Mouse (Mus musculus): ENCODE measurements around the gene Fgg. TPM values are rescaled to one million over a fixed set of nuclear protein-coding genes. Genes with fewer than 3 reads are reported as not detected.

Fgg gene
- total RNA-seq, 1 experiment = 0.45 TPM

DNA sequence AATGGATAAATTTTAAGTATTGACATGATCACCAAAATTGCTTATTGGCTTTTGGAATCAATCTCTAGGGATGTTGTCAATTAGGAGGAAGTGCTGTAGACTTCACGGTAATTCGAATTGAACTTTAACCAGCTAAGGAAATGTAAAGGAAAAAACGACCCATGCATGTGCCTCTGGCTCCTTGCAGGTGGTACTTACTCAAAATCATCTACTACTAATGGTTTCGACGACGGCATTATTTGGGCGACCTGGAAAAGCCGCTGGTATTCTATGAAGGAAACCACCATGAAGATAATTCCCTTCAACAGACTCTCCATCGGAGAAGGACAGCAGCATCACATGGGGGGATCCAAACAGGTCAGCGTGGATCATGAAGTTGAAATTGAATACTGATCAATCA is 6.4 kb downstream of the Fgg start:
- Histone ChIP-seq H3K9me3 (ENCODE audit: control insufficient read depth, insufficient read depth, low read depth, low read length) (no peaks in the 10 kb centered on the region), H3K27ac (ENCODE audit: insufficient read depth, low read depth, low read length, poor library complexity, severe bottlenecking) (no peak overlapping the region), H3K9ac (ENCODE audit: insufficient read depth, low read depth, low read length, poor library complexity, severe bottlenecking) (no peak overlapping the region), H3K36me3 (ENCODE audit: control insufficient read depth, insufficient read depth, low read length, poor library complexity, severe bottlenecking) (no peaks in the 10 kb centered on the region), H3K4me3 (ENCODE audit: insufficient read depth in 1 of 2, low read depth in 1 of 2, low read length in 2 of 2, poor library complexity in 1 of 2, severe bottlenecking in 1 of 2) (no peak overlapping the region), H3K4me1 (ENCODE audit: control insufficient read depth in 2 of 2, insufficient read depth in 2 of 2, low read length in 2 of 2, poor library complexity in 1 of 2) (no peaks in the 10 kb centered on the region)
- TF ChIP-seq ZNF384 (IDR thresholded peaks at IDR 0.05; ENCODE audit: low read depth, low read length) (no peak), HCFC1 (IDR thresholded peaks at IDR 0.05; ENCODE audit: borderline replicate concordance, insufficient read depth, low read length) (no peak), ZC3H11A (IDR thresholded peaks at IDR 0.05; ENCODE audit: borderline replicate concordance, low read depth, low read length) (no peak), CHD2 (IDR thresholded peaks at IDR 0.05; ENCODE audit: low read depth, low read length) (no peak), MAFK (IDR thresholded peaks at IDR 0.05; ENCODE audit: insufficient read depth, low read depth, low read length) (no peak)
- in situ Hi-C loops (cut with MboI; ENCODE audit: low sequenced_read_pairs in 2 of 2, unreplicated experiment in 2 of 2) = no loop called here
- no peak for DNase-seq (ENCODE audit: low read depth, low spot score)

DNA sequence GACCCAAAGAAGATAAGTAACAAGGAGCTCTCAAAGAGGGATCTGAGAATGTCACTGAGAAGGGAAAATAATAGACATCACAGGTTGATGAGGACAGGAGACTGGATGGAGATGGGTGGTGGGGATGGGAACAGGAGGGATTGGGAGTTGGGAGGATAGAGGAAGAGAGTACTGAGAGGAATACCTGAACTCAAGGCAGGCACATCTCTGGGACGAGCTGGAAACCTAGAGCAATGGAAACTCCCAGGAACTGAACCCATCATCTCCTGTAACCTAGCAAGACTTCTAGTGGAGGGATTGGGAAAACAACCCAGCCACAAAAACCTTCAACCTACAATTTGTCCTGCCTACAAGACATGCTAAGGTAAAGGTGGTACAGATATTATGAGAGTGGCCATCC is 8.7 kb downstream of the Fgg start:
- no peak for TF ChIP-seq HCFC1 (IDR thresholded peaks at IDR 0.05; ENCODE audit: borderline replicate concordance, insufficient read depth, low read length)
- TF ChIP-seq ZC3H11A (IDR thresholded peaks at IDR 0.05; ENCODE audit: borderline replicate concordance, low read depth, low read length) = no peak
- no peak for TF ChIP-seq MAFK (IDR thresholded peaks at IDR 0.05; ENCODE audit: insufficient read depth, low read depth, low read length)
- TF ChIP-seq CHD2 (IDR thresholded peaks at IDR 0.05; ENCODE audit: low read depth, low read length) = no peak
- TF ChIP-seq ZNF384 (IDR thresholded peaks at IDR 0.05; ENCODE audit: low read depth, low read length) = no peak
- Histone ChIP-seq H3K27ac (ENCODE audit: insufficient read depth, low read depth, low read length, poor library complexity, severe bottlenecking) (no peak overlapping the region), H3K4me1 (ENCODE audit: control insufficient read depth in 2 of 2, insufficient read depth in 2 of 2, low read length in 2 of 2, poor library complexity in 1 of 2) (no peaks in the 10 kb centered on the region), H3K9ac (ENCODE audit: insufficient read depth, low read depth, low read length, poor library complexity, severe bottlenecking) (no peak overlapping the region), H3K4me3 (ENCODE audit: insufficient read depth in 1 of 2, low read depth in 1 of 2, low read length in 2 of 2, poor library complexity in 1 of 2, severe bottlenecking in 1 of 2) (no peak overlapping the region), H3K9me3 (ENCODE audit: control insufficient read depth, insufficient read depth, low read depth, low read length) (no peaks in the 10 kb centered on the region), H3K36me3 (ENCODE audit: control insufficient read depth, insufficient read depth, low read length, poor library complexity, severe bottlenecking) (no peaks in the 10 kb centered on the region)
- in situ Hi-C loops (cut with MboI; ENCODE audit: low sequenced_read_pairs in 2 of 2, unreplicated experiment in 2 of 2) = no loop called here
- DNase-seq (ENCODE audit: low read depth, low spot score) = no peak

DNA sequence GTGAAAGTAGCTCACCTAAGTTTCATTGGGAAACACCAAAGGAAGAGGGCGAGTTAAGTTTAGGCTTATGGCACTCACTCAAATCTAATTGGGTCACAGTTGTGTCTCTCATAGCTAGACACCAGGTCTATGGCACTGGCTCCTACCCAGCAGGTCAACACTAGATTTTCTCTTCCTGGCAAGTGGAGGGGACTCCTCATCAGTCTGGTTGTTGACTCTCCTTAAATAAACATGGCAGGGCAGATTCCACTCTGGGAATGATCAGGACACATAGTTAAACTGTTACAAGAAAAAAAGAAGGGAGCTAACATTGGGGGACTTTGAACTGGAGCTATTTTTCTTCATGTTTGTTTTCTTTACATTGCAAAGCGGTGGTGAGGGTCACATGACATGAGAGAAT is 12.9 kb downstream of the Fgg start:
- Histone ChIP-seq H3K9me3 (ENCODE audit: control insufficient read depth, insufficient read depth, low read depth, low read length) (no peaks in the 10 kb centered on the region), H3K4me1 (ENCODE audit: control insufficient read depth in 2 of 2, insufficient read depth in 2 of 2, low read length in 2 of 2, poor library complexity in 1 of 2) (no peaks in the 10 kb centered on the region), H3K27ac (ENCODE audit: insufficient read depth, low read depth, low read length, poor library complexity, severe bottlenecking) (no peak overlapping the region), H3K4me3 (ENCODE audit: insufficient read depth in 1 of 2, low read depth in 1 of 2, low read length in 2 of 2, poor library complexity in 1 of 2, severe bottlenecking in 1 of 2) (no peak overlapping the region), H3K9ac (ENCODE audit: insufficient read depth, low read depth, low read length, poor library complexity, severe bottlenecking) (no peak overlapping the region), H3K36me3 (ENCODE audit: control insufficient read depth, insufficient read depth, low read length, poor library complexity, severe bottlenecking) (no peaks in the 10 kb centered on the region)
- no peak for TF ChIP-seq ZC3H11A (IDR thresholded peaks at IDR 0.05; ENCODE audit: borderline replicate concordance, low read depth, low read length)
- TF ChIP-seq MAFK (IDR thresholded peaks at IDR 0.05; ENCODE audit: insufficient read depth, low read depth, low read length) = no peak
- no peak for TF ChIP-seq HCFC1 (IDR thresholded peaks at IDR 0.05; ENCODE audit: borderline replicate concordance, insufficient read depth, low read length)
- TF ChIP-seq ZNF384 (IDR thresholded peaks at IDR 0.05; ENCODE audit: low read depth, low read length) = no peak
- no peak for TF ChIP-seq CHD2 (IDR thresholded peaks at IDR 0.05; ENCODE audit: low read depth, low read length)
- in situ Hi-C loops (cut with MboI; ENCODE audit: low sequenced_read_pairs in 2 of 2, unreplicated experiment in 2 of 2) = no loop called here
- DNase-seq (ENCODE audit: low read depth, low spot score) = no peak

DNA sequence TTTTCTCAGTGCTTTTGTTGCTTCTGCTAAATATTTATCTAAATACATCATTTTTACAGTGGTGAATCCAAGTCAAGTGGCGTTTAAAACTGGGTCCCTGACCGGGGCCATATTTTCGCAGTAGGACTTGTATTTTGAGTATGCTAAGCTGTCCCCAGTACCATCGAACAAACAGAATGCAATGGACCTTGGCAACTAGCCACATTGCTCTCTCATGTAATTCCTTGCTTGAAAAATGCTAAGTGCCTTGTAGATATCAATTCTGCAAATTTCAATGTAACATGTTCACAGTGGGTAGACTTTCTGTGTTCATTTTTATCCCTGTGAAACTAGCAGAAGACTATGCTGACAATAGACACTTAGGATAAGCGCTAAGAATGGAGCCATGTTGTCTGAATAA is 13.7 kb downstream of the Fgg start:
- TF ChIP-seq CHD2 (IDR thresholded peaks at IDR 0.05; ENCODE audit: low read depth, low read length) = no peak
- no peak for TF ChIP-seq HCFC1 (IDR thresholded peaks at IDR 0.05; ENCODE audit: borderline replicate concordance, insufficient read depth, low read length)
- TF ChIP-seq MAFK (IDR thresholded peaks at IDR 0.05; ENCODE audit: insufficient read depth, low read depth, low read length) = no peak
- no peak for TF ChIP-seq ZNF384 (IDR thresholded peaks at IDR 0.05; ENCODE audit: low read depth, low read length)
- no peak for TF ChIP-seq ZC3H11A (IDR thresholded peaks at IDR 0.05; ENCODE audit: borderline replicate concordance, low read depth, low read length)
- DNase-seq (ENCODE audit: low read depth, low spot score) = no peak
- H3K9ac ChIP-seq (ENCODE audit: insufficient read depth, low read depth, low read length, poor library complexity, severe bottlenecking) = no peak overlapping the region
- no peaks in the 10 kb centered on the region for H3K9me3 ChIP-seq (ENCODE audit: control insufficient read depth, insufficient read depth, low read depth, low read length)
- in situ Hi-C loops (cut with MboI; ENCODE audit: low sequenced_read_pairs in 2 of 2, unreplicated experiment in 2 of 2) = no loop called here
- no peak overlapping the region for H3K4me3 ChIP-seq (ENCODE audit: insufficient read depth in 1 of 2, low read depth in 1 of 2, low read length in 2 of 2, poor library complexity in 1 of 2, severe bottlenecking in 1 of 2)
- no peaks in the 10 kb centered on the region for H3K4me1 ChIP-seq (ENCODE audit: control insufficient read depth in 2 of 2, insufficient read depth in 2 of 2, low read length in 2 of 2, poor library complexity in 1 of 2)
- no peak overlapping the region for H3K27ac ChIP-seq (ENCODE audit: insufficient read depth, low read depth, low read length, poor library complexity, severe bottlenecking)
- no peaks in the 10 kb centered on the region for H3K36me3 ChIP-seq (ENCODE audit: control insufficient read depth, insufficient read depth, low read length, poor library complexity, severe bottlenecking)

DNA sequence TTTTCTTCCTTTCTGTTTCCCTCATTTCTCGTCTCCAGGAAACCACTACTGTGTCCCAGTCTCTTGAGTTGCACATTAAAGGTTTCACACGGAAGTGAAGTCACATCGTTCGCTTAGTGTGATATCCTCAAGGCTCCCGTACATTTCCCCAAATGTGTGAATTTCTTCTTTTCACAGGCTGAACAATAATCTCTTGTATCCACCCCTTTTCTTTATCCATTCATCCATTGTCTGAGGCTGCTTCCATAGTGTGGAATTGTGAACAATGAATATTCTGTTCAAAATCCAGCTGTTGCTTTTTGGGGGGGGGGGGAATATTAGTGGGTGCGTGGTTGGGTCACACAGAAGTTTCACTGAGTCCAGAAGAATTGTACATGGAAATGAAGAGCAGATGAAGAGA is 17.5 kb downstream of the Fgg start:
- Histone ChIP-seq H3K27ac (ENCODE audit: insufficient read depth, low read depth, low read length, poor library complexity, severe bottlenecking) (no peak overlapping the region), H3K9me3 (ENCODE audit: control insufficient read depth, insufficient read depth, low read depth, low read length) (no peaks in the 10 kb centered on the region), H3K9ac (ENCODE audit: insufficient read depth, low read depth, low read length, poor library complexity, severe bottlenecking) (no peak overlapping the region), H3K36me3 (ENCODE audit: control insufficient read depth, insufficient read depth, low read length, poor library complexity, severe bottlenecking) (no peaks in the 10 kb centered on the region), H3K4me3 (ENCODE audit: insufficient read depth in 1 of 2, low read depth in 1 of 2, low read length in 2 of 2, poor library complexity in 1 of 2, severe bottlenecking in 1 of 2) (no peak overlapping the region), H3K4me1 (ENCODE audit: control insufficient read depth in 2 of 2, insufficient read depth in 2 of 2, low read length in 2 of 2, poor library complexity in 1 of 2) (no peaks in the 10 kb centered on the region)
- TF ChIP-seq ZNF384 (IDR thresholded peaks at IDR 0.05; ENCODE audit: low read depth, low read length) (no peak), HCFC1 (IDR thresholded peaks at IDR 0.05; ENCODE audit: borderline replicate concordance, insufficient read depth, low read length) (no peak), ZC3H11A (IDR thresholded peaks at IDR 0.05; ENCODE audit: borderline replicate concordance, low read depth, low read length) (no peak), MAFK (IDR thresholded peaks at IDR 0.05; ENCODE audit: insufficient read depth, low read depth, low read length) (no peak)
- in situ Hi-C loops (cut with MboI; ENCODE audit: low sequenced_read_pairs in 2 of 2, unreplicated experiment in 2 of 2) = no loop called here
- DNase-seq (ENCODE audit: low read depth, low spot score) = no peak

Measured in ES-E14 (cell line).